Mouse (Mus musculus) sigmoid colon, adult 10 weeks (tissue): ENCODE measurements around the gene Mvb12a. TPM values are rescaled to one million over a fixed set of nuclear protein-coding genes. Genes with fewer than 3 reads are reported as not detected.

Source experiments
- polyA plus RNA-seq: library from polyadenylated mRNA; stranded (reverse); fragments of 350-450 nt; fragmentation: Illumina TruSeq; extraction: RNeasy Lipid Tissue Mini Kit (QIAGEN cat#74804); gene quantifications from one replicate; pipeline ENCODE4 v1.2.3, GENCODE M21; 2014; ENCODE audit warnings: low read depth, low replicate concordance

The Mvb12a gene
- polyA plus RNA-seq = 3.3 TPM

GRCm38 (mm10) chr8:71542632-71543343 lies at the start of gene Mvb12a:
Mvb12a (plus strand) TSS chr8:71542922.

GRCm38 (mm10) chr8:71511644-71512043 lies 31.1 kb upstream of the Mvb12a start, which contains the start of gene Plvap:
Plvap (minus strand) TSS chr8:71511752.

GRCm38 (mm10) chr8:71525226-71526050 lies 17.3 kb upstream of the Mvb12a start, which contains the start of gene Ccdc194:
Ccdc194 (minus strand) TSS chr8:71525711.

GRCm38 (mm10) chr8:71537028-71537867 lies 5.5 kb upstream of the Mvb12a start, which contains the start of gene Bst2:
Bst2 (minus strand) TSS chr8:71537456.

DNA sequence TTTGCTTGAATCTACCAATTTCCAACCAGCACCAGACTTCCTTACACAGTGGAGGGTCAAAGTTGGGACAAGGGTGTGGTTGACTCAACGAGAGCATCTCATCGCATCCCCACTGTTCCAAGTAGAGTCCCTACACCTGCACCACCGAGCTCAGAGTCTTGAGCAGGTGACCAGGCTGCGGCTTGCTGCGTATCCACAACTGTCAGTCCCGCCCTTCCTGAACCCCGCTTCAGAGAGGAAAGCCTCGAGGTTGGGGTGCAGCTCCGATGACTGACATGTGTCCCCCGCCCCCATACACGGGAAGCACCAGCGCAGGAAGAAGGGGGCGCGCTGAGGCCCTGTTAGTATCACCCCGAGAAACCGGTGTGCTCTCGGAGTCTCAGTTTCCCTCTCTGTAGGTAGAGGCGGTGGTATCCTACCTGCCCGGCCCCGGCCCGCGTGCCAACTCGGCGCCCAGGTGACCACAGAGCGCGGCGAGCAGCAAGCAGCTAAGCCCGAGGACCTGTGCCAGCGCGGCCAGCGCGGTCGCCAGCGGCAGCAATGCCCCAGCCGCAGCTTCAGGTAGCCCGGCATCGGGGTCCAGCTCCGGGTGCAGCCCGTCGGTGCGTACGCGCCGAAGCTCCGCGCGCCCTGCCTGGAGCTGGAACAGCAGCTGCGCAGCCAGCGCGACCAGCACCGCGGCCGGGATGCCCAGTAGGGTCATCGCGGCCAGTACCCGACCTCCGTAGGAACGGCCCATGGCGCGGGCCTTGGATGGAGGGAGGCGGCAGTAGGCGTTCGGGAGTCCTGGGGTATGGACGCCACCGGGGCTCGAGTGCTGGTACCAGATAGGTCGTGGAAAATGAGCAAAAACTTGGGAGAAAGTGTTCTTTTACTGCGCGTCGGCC lies 15.6 kb downstream of the Mvb12a start, which contains the start of gene Tmem221:
Gene Tmem221 (minus strand): TSS at position 801 of the 887 bp plus-strand sequence.

DNA sequence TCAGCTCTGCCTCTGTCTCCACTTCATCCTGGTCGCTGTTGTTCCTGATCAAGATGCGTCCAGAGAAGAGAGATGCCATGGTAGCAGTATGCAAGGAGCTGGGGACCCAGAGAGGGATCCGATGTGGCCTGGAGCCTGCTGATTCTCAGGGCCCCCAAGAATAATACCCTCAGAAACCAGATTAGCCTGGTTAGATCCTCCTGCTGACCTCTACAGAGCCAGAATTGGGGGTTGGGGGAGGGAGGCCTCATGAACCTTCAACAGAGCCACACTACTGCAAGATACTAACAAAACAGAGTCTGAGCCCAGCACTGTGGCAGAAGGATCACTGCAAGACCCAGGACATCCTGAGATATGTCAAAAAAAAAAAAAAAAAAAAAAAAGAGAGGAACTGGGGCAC lies 23.8 kb downstream of the Mvb12a start, which contains the start of gene Nxnl1:
Gene Nxnl1 (minus strand): TSS at position 101 of the 400 bp plus-strand sequence.

GRCm38 (mm10) chr8:71568387-71568937 lies 25.7 kb downstream of the Mvb12a start, which contains the start of gene Slc27a1:
Slc27a1 (plus strand) TSS chr8:71568882.

GRCm38 (mm10) chr8:71591471-71592373 lies 49.0 kb downstream of the Mvb12a start, which contains the start of gene Pgls:
Pgls (plus strand) TSS chr8:71592176.

GRCm38 (mm10) chr8:71597451-71597850 lies 54.7 kb downstream of the Mvb12a start, which contains the start of gene Fam129c:
Fam129c (plus strand) TSS chr8:71597648.

Other genes starting within 250 kb of the Mvb12a start
- 3.3 TPM for gene Use1, start 176.1 kb upstream of the Mvb12a start, polyA plus RNA-seq
- 4.4 TPM for gene Ocel1, start 171.6 kb upstream of the Mvb12a start, polyA plus RNA-seq
- gene Nr2f6, start 161.0 kb upstream of the Mvb12a start, polyA plus RNA-seq = 3.3 TPM
- 1.1 TPM for gene Ushbp1, start 147.1 kb upstream of the Mvb12a start, polyA plus RNA-seq
- 9.8 TPM for gene Babam1, start 146.1 kb upstream of the Mvb12a start, polyA plus RNA-seq
- gene Ankle1, start 136.9 kb upstream of the Mvb12a start, polyA plus RNA-seq = 1.8 TPM
- gene Abhd8, start 79.3 kb upstream of the Mvb12a start, polyA plus RNA-seq = 0.32 TPM
- gene Mrpl34, start 78.0 kb upstream of the Mvb12a start, polyA plus RNA-seq = 8.3 TPM
- 2.8 TPM for gene Dda1, start 73.7 kb upstream of the Mvb12a start, polyA plus RNA-seq
- 2.6 TPM for gene Ano8, start 57.0 kb upstream of the Mvb12a start, polyA plus RNA-seq
- 2.2 TPM for gene Gtpbp3, start 54.8 kb upstream of the Mvb12a start, polyA plus RNA-seq
- 2.2 TPM for gene Plvap, start 31.2 kb upstream of the Mvb12a start, polyA plus RNA-seq
- gene Ccdc194, start 17.2 kb upstream of the Mvb12a start, polyA plus RNA-seq = not detected
- 1.5 TPM for gene Bst2, start 5.5 kb upstream of the Mvb12a start, polyA plus RNA-seq
- not detected for gene Tmem221, start 15.9 kb downstream of the Mvb12a start, polyA plus RNA-seq
- gene Nxnl1, start 23.7 kb downstream of the Mvb12a start, polyA plus RNA-seq = not detected
- gene Slc27a1, start 26.0 kb downstream of the Mvb12a start, polyA plus RNA-seq = 2.5 TPM
- 0.76 TPM for gene Pgls, start 49.3 kb downstream of the Mvb12a start, polyA plus RNA-seq
- 1.0 TPM for gene Fam129c, start 54.7 kb downstream of the Mvb12a start, polyA plus RNA-seq
- 44.9 TPM for gene Colgalt1, start 68.1 kb downstream of the Mvb12a start, polyA plus RNA-seq
- gene Unc13a, start 128.8 kb downstream of the Mvb12a start, polyA plus RNA-seq = 0.35 TPM
- gene Jak3, start 133.4 kb downstream of the Mvb12a start, polyA plus RNA-seq = not detected
- not detected for gene Insl3, start 146.3 kb downstream of the Mvb12a start, polyA plus RNA-seq
- 169 TPM for gene B3gnt3, start 158.9 kb downstream of the Mvb12a start, polyA plus RNA-seq
- gene Fcho1, start 182.8 kb downstream of the Mvb12a start, polyA plus RNA-seq = 0.38 TPM